Mouse (Mus musculus): ENCODE results near the gene B3galt2.
A peak's percentile ranks its signal among the peaks of the same experiment; 100 is the strongest.
"Not testable (repeated sequence)": the region's sequence is repeated elsewhere in the genome, so short reads cannot be mapped to it uniquely, and the experiment has no call there.

B3galt2 gene

GRCm38 (mm10) chr1:143640650-143641407 lies at the start of gene B3galt2:
Gene B3galt2 (plus strand): TSS chr1:143640664.
- peak; percentile 30 for DNase-seq (ENCODE audit: low read depth, low spot score)

GRCm38 (mm10) chr1:143596864-143597263 lies 43.6 kb upstream of the B3galt2 start:
- no peak for DNase-seq (ENCODE audit: low read depth, low spot score)

GRCm38 (mm10) chr1:143608911-143609310 lies 31.6 kb upstream of the B3galt2 start:
- DNase-seq (ENCODE audit: low read depth, low spot score): no peak

- no peak for DNase-seq (ENCODE audit: low read depth, low spot score)
Observed at GRCm38 (mm10) chr1:143612901-143613300, 27.6 kb upstream of the B3galt2 start.

GRCm38 (mm10) chr1:143619760-143620159 lies 20.7 kb upstream of the B3galt2 start:
- DNase-seq (ENCODE audit: low read depth, low spot score): no peak

GRCm38 (mm10) chr1:143621930-143622329 lies 18.5 kb upstream of the B3galt2 start:
- no peak for DNase-seq (ENCODE audit: low read depth, low spot score)

- DNase-seq (ENCODE audit: low read depth, low spot score): no peak
Observed at GRCm38 (mm10) chr1:143622634-143623033, 17.8 kb upstream of the B3galt2 start.

GRCm38 (mm10) chr1:143631337-143631736 lies 9.1 kb upstream of the B3galt2 start:
- DNase-seq (ENCODE audit: low read depth, low spot score): no peak

GRCm38 (mm10) chr1:143632361-143632760 lies 8.1 kb upstream of the B3galt2 start:
- no peak for DNase-seq (ENCODE audit: low read depth, low spot score)

- no peak for DNase-seq (ENCODE audit: low read depth, low spot score)
Observed at GRCm38 (mm10) chr1:143632854-143633587, 7.4 kb upstream of the B3galt2 start.

GRCm38 (mm10) chr1:143644221-143644620 lies 3.8 kb downstream of the B3galt2 start:
- peak; percentile 46 for DNase-seq (ENCODE audit: low read depth, low spot score)

GRCm38 (mm10) chr1:143645386-143645785 lies 4.9 kb downstream of the B3galt2 start:
- DNase-seq (ENCODE audit: low read depth, low spot score): no peak

GRCm38 (mm10) chr1:143646219-143646618 lies 5.8 kb downstream of the B3galt2 start:
- no peak for DNase-seq (ENCODE audit: low read depth, low spot score)

- no peak for DNase-seq (ENCODE audit: low read depth, low spot score)
Observed at GRCm38 (mm10) chr1:143650317-143650716, 9.9 kb downstream of the B3galt2 start.

GRCm38 (mm10) chr1:143653646-143654045 lies 13.2 kb downstream of the B3galt2 start:
- DNase-seq (ENCODE audit: low read depth, low spot score): no peak

- DNase-seq (ENCODE audit: low read depth, low spot score): no peak
Observed at GRCm38 (mm10) chr1:143663197-143663596, 22.7 kb downstream of the B3galt2 start.

- not testable (repeated sequence) for DNase-seq (ENCODE audit: low read depth, low spot score)
Observed at GRCm38 (mm10) chr1:143664786-143665185, 24.3 kb downstream of the B3galt2 start.

GRCm38 (mm10) chr1:143675734-143676361 lies 35.4 kb downstream of the B3galt2 start:
- DNase-seq (ENCODE audit: low read depth, low spot score): no peak

- DNase-seq (ENCODE audit: low read depth, low spot score): no peak
Observed at GRCm38 (mm10) chr1:143681108-143681507, 40.6 kb downstream of the B3galt2 start.

- no peak for DNase-seq (ENCODE audit: low read depth, low spot score)
Observed at GRCm38 (mm10) chr1:143684849-143685248, 44.4 kb downstream of the B3galt2 start.

GRCm38 (mm10) chr1:143701736-143702135 lies 61.3 kb downstream of the B3galt2 start:
- DNase-seq (ENCODE audit: low read depth, low spot score): no peak

- no peak for DNase-seq (ENCODE audit: low read depth, low spot score)
Observed at GRCm38 (mm10) chr1:143702141-143702740, 61.8 kb downstream of the B3galt2 start.

All from retina, postnatal 7 days (tissue).